Mouse (Mus musculus): Measurements from ENCODE around the gene Tmem51. TPM values are rescaled to one million over a fixed set of nuclear protein-coding genes. Genes with fewer than 3 reads are reported as not detected.
A peak's percentile ranks its signal among the peaks of the same experiment; 100 is the strongest.

Tmem51 gene
- polyA plus RNA-seq, 1 experiment from 2014 or later = 6.3 TPM

DNA sequence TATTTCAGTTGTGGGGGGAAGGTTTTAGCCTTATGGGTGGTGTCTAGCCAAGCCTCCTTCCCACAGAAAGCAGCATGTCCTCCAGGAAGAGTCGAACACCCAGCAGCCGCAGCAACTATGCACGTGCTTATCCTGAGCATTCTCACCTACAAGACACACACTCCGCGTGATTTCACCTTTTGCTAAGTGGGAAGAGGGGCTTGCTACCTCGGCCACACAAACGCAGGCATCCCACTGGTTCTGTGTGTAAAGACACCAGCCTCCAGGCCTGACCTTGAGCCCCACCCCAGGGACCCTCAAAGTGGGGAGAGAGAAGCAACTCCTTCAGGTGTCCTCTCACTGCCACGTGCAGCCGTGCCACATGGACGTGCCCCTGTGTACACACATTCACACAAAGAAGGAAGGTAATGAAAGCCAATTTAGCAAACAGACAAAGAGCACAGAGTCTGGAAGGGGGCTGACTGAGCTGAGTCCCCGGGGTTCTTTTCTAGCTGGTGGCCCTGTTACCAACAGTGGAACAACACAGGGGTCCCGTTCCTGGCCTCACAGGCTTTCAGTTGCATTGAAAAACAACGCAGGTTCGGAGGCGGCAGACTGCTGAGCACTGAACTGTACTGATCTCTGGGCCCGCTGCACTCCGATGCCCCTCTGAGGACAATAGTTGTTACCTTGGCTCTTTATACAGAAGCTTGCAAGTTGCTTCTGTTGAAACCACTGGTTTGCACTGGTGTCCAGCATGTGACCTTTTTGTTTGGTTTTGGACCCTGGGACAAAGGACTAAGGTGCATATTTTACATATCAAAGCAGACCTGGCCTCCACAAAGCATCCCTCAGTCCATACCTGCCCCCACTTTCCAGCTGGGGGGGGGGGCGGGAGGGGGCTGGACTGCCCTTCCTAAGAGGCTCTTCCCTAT, 14.9 kb downstream of the Tmem51 start:
- Histone ChIP-seq H3K36me3 (ENCODE audit: control insufficient read depth, insufficient read depth, low read length) (no peaks in the 10 kb centered on the region), H3K4me2 (ENCODE audit: low read depth, low read length, severe bottlenecking) (no peak overlapping the region), H3K4me1 (replicated peaks; ENCODE audit: control insufficient read depth, insufficient read depth, low read length) (peaks cover 13% of the 10 kb centered on the region; the same call in 1 of the 2 replicates), H3K9ac (ENCODE audit: low read length) (no peak overlapping the region), H3K4me3 (ENCODE audit: low read depth, low read length) (no peak overlapping the region), H3K9me3 (ENCODE audit: control insufficient read depth, low read length) (no peaks in the 10 kb centered on the region), H3K27me3 (ENCODE audit: control insufficient read depth, insufficient read depth, low read length) (peaks cover 13% of the 10 kb centered on the region; the same call in 1 of the 2 replicates), H3K27ac (ENCODE audit: low read depth, low read length) (no peak overlapping the region)
- ATAC-seq (replicated peaks; ENCODE audit: low FRiP score) (0 out of 2 replicates have a peak, but pooled peaks have one; percentile 27), DNase-seq (ENCODE audit: low spot score) (peak; percentile 62)
- 14% methylated on average over 18 of the region's 18 CpGs for whole genome bisulfite sequencing

DNA sequence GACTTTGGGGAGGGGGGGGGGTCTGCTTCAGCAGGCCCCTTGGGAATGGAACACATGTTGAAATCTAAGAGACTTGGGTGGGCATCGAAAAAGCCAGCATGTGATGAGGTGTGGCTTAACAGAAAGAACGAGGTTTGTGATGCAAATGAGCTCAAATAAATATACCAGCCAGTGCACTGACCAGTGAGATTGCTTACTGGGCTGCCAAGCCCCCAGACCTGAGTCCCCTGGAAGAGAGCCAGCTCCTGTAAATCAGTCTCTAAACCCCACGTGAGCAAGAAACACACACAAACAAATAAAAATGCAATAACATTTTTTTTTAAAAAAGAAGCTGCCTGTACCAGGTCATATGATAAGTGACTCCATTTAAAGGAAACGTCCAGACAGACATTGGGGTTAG, 17.5 kb downstream of the Tmem51 start:
- no peak overlapping the region for H3K9ac ChIP-seq (ENCODE audit: low read length)
- H3K4me3 ChIP-seq (ENCODE audit: low read depth, low read length) = no peak overlapping the region
- H3K4me1 ChIP-seq (replicated peaks; ENCODE audit: control insufficient read depth, insufficient read depth, low read length) = peaks cover 11% of the 10 kb centered on the region; the same call in 1 of the 2 replicates
- H3K36me3 ChIP-seq (ENCODE audit: control insufficient read depth, insufficient read depth, low read length) = no peaks in the 10 kb centered on the region
- no peak for DNase-seq (ENCODE audit: low spot score)
- WGBS = 55% methylated on average over 4 of the region's 4 CpGs
- ATAC-seq (replicated peaks; ENCODE audit: low FRiP score) = no peak
- H3K9me3 ChIP-seq (ENCODE audit: control insufficient read depth, low read length) = no peaks in the 10 kb centered on the region
- no peak overlapping the region for H3K4me2 ChIP-seq (ENCODE audit: low read depth, low read length, severe bottlenecking)
- H3K27me3 ChIP-seq (ENCODE audit: control insufficient read depth, insufficient read depth, low read length) = peaks cover 11% of the 10 kb centered on the region; the same call in 1 of the 2 replicates
- H3K27ac ChIP-seq (ENCODE audit: low read depth, low read length) = no peak overlapping the region

DNA sequence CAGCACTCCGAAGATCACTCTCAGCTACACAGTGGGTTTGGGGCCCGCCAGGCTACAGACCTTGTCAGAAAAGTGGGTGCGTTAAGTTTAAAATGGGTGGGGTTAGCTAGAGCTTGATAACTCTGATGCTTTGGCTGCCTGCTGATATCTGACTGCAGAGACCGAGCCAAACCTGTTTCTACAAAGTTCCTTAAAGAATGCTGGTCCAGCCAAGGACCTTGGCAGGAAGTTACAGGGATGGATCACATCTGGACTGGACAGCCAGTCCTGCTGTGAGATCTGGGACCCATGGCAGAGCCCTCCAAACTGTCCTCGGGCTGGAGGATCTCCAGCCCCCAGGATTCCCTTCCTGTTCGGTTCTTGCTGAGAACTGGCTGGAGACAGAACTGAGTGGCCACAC, 18.3 kb downstream of the Tmem51 start:
- no peak overlapping the region for H3K9ac ChIP-seq (ENCODE audit: low read length)
- ATAC-seq (replicated peaks; ENCODE audit: low FRiP score) = no peak
- H3K27ac ChIP-seq (ENCODE audit: low read depth, low read length) = no peak overlapping the region
- no peak overlapping the region for H3K4me3 ChIP-seq (ENCODE audit: low read depth, low read length)
- 76% methylated on average over 6 of the region's 6 CpGs for WGBS
- peaks cover 12% of the 10 kb centered on the region; the same call in 1 of the 2 replicates for H3K4me1 ChIP-seq (replicated peaks; ENCODE audit: control insufficient read depth, insufficient read depth, low read length)
- H3K9me3 ChIP-seq (ENCODE audit: control insufficient read depth, low read length) = no peaks in the 10 kb centered on the region
- peaks cover 11% of the 10 kb centered on the region; the same call in 1 of the 2 replicates for H3K27me3 ChIP-seq (ENCODE audit: control insufficient read depth, insufficient read depth, low read length)
- no peak overlapping the region for H3K4me2 ChIP-seq (ENCODE audit: low read depth, low read length, severe bottlenecking)
- no peaks in the 10 kb centered on the region for H3K36me3 ChIP-seq (ENCODE audit: control insufficient read depth, insufficient read depth, low read length)
- no peak for DNase-seq (ENCODE audit: low spot score)

DNA sequence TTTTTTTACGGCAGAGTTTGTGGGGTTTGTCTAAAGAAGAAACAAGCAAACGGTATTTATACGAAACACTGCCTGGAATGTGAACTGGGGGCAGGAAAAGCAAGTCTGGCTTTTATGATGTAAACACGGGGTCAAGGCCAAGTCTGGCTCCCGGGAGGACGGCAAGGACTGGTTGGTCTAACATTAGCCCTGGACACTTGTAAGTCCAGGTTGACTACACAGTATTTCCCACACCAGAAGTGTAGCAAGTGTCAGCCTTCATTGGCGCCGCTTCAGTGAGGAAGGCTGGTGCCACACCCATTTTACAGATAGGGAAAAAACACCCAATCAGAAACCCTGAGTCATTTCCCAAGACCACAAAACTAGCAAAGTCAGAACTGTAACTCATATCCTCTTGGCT, 18.8 kb downstream of the Tmem51 start:
- Histone ChIP-seq H3K4me2 (ENCODE audit: low read depth, low read length, severe bottlenecking) (no peak overlapping the region), H3K4me3 (ENCODE audit: low read depth, low read length) (no peak overlapping the region), H3K9ac (ENCODE audit: low read length) (no peak overlapping the region), H3K27ac (ENCODE audit: low read depth, low read length) (no peak overlapping the region), H3K36me3 (ENCODE audit: control insufficient read depth, insufficient read depth, low read length) (no peaks in the 10 kb centered on the region), H3K4me1 (replicated peaks; ENCODE audit: control insufficient read depth, insufficient read depth, low read length) (peaks cover 13% of the 10 kb centered on the region; the same call in 1 of the 2 replicates), H3K9me3 (ENCODE audit: control insufficient read depth, low read length) (no peaks in the 10 kb centered on the region), H3K27me3 (ENCODE audit: control insufficient read depth, insufficient read depth, low read length) (peaks cover 7% of the 10 kb centered on the region; the same call in 1 of the 2 replicates)
- DNase-seq (ENCODE audit: low spot score) = no peak
- 81% methylated on average over 8 of the region's 8 CpGs for WGBS
- ATAC-seq (replicated peaks; ENCODE audit: low FRiP score) = no peak

DNA sequence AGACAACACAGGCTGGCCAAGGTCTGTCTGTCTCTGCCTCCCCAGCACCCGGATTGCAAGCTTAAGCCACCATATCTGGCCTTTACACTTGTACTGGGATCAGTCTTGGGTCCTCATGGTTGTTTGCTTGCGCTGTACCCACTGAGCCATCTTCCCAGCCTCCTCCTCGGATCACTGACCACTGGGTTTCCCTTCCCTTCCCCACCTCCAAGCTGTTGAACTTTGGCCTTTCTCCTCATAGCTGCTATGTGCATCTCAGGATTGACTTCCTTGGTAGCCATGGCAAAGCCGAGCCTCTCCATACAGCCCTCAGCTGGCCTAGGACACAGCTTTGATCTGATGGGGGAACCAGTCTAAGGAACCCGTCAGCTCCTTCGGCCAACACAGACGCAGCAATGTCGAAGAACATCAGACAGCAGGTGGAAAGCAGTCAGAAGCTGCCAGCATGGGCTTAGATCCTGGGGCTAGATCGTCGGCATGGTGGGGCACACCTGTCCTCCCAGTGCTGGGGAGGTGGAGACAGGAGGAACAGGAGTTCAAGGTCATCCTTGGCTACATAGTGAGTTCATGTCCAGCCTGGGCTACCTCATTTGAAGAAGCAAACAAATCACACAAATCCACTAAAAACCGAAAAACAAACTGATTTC, 19.4 kb downstream of the Tmem51 start:
- H3K9ac ChIP-seq (ENCODE audit: low read length) = no peak overlapping the region
- no peak overlapping the region for H3K4me3 ChIP-seq (ENCODE audit: low read depth, low read length)
- no peak overlapping the region for H3K27ac ChIP-seq (ENCODE audit: low read depth, low read length)
- DNase-seq (ENCODE audit: low spot score) (no peak), ATAC-seq (replicated peaks; ENCODE audit: low FRiP score) (no peak)
- peaks cover 13% of the 10 kb centered on the region; the same call in 1 of the 2 replicates for H3K4me1 ChIP-seq (replicated peaks; ENCODE audit: control insufficient read depth, insufficient read depth, low read length)
- no peak overlapping the region for H3K4me2 ChIP-seq (ENCODE audit: low read depth, low read length, severe bottlenecking)
- peaks cover 7% of the 10 kb centered on the region; the same call in 1 of the 2 replicates for H3K27me3 ChIP-seq (ENCODE audit: control insufficient read depth, insufficient read depth, low read length)
- H3K9me3 ChIP-seq (ENCODE audit: control insufficient read depth, low read length) = no peaks in the 10 kb centered on the region
- 87% methylated on average over 11 of the region's 11 CpGs for WGBS
- H3K36me3 ChIP-seq (ENCODE audit: control insufficient read depth, insufficient read depth, low read length) = no peaks in the 10 kb centered on the region

DNA sequence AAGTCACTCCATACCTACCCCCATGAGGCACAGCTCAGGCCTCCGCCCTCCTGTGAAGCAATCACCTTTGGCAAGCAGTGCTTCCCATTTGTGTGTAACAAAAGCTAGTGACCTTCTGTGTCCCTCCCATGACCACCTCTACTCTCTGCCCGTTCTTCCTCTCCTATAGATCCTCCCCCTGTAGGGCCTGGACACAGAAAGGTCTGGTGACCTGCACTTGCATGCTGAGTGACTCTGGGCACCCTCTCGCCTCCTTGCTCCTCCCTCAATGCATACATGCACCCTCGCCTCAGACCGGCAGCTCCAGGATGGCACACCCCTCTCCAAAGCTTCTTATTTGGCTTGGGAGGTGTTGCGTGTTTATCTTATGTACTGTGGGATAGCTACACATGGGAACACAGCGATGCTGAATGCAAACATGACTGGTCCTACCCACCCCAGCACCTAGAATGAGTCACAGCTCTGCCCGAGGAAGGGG, 21.0 kb downstream of the Tmem51 start:
- H3K4me2 ChIP-seq (ENCODE audit: low read depth, low read length, severe bottlenecking) = no peak overlapping the region
- no peaks in the 10 kb centered on the region for H3K9me3 ChIP-seq (ENCODE audit: control insufficient read depth, low read length)
- WGBS = 87% methylated on average over 8 of the region's 8 CpGs
- no peak for DNase-seq (ENCODE audit: low spot score)
- H3K9ac ChIP-seq (ENCODE audit: low read length) = no peak overlapping the region
- H3K36me3 ChIP-seq (ENCODE audit: control insufficient read depth, insufficient read depth, low read length) = no peaks in the 10 kb centered on the region
- peaks cover under 1% of the 10 kb centered on the region; the same call in 1 of the 2 replicates for H3K27me3 ChIP-seq (ENCODE audit: control insufficient read depth, insufficient read depth, low read length)
- no peak for ATAC-seq (replicated peaks; ENCODE audit: low FRiP score)
- H3K4me1 ChIP-seq (replicated peaks; ENCODE audit: control insufficient read depth, insufficient read depth, low read length) = 0 out of 2 replicates have a peak, but pooled peaks cover 7% of the 10 kb centered on the region
- no peak overlapping the region for H3K27ac ChIP-seq (ENCODE audit: low read depth, low read length)
- no peak overlapping the region for H3K4me3 ChIP-seq (ENCODE audit: low read depth, low read length)

DNA sequence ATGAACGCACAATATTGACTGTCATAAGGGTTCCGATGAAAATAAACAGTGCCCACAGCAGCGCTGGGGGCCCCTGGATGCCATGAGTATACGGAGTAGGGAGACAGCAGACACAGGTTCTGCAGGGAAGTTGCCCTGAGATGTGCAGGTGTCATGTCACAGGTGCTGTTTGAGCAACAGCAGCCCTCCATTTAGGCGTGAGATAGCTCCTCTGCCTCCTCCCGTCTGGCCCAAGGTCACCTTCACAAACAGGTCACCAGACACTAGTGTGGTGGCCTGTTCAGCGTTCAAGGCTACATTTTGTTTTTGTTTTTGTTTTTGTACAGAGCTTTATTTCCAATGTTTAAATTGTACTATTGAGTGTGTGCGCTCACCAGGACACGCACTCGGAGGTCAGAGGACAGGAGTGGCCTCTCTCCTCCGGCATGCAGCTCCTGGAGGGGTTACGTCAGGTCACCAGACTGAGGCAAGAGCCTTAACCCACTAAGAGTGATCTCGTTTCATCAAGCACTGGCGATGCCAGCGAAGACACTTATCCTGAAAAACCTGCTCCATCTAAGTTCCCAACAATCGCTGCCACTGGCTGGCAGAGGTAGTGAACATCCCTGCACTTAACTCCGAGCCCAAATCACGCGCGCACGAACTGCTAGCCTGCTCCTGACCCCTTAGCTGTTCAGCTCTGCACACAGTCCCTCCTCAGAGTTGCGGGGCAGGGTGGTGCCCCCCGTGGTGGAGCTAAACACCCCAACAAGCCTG, 22.4 kb downstream of the Tmem51 start:
- 80% methylated on average over 23 of the region's 23 CpGs for WGBS
- Histone ChIP-seq H3K4me3 (ENCODE audit: low read depth, low read length) (no peak overlapping the region), H3K27ac (ENCODE audit: low read depth, low read length) (no peak overlapping the region), H3K9ac (ENCODE audit: low read length) (no peak overlapping the region), H3K9me3 (ENCODE audit: control insufficient read depth, low read length) (no peaks in the 10 kb centered on the region), H3K27me3 (ENCODE audit: control insufficient read depth, insufficient read depth, low read length) (no peaks in the 10 kb centered on the region), H3K4me2 (ENCODE audit: low read depth, low read length, severe bottlenecking) (no peak overlapping the region), H3K36me3 (ENCODE audit: control insufficient read depth, insufficient read depth, low read length) (no peaks in the 10 kb centered on the region), H3K4me1 (replicated peaks; ENCODE audit: control insufficient read depth, insufficient read depth, low read length) (0 out of 2 replicates have a peak, but pooled peaks cover 7% of the 10 kb centered on the region)
- DNase-seq (ENCODE audit: low spot score) = no peak
- no peak for ATAC-seq (replicated peaks; ENCODE audit: low FRiP score)
